Mouse (Mus musculus): ENCODE measurements at regions not wholly inside any gene's neighbourhood (a gene's known extent, or its start where the extent isn't known, plus 50 kb on each side); places are given as distances from the start of the nearest gene placed in this dataset.

DNA sequence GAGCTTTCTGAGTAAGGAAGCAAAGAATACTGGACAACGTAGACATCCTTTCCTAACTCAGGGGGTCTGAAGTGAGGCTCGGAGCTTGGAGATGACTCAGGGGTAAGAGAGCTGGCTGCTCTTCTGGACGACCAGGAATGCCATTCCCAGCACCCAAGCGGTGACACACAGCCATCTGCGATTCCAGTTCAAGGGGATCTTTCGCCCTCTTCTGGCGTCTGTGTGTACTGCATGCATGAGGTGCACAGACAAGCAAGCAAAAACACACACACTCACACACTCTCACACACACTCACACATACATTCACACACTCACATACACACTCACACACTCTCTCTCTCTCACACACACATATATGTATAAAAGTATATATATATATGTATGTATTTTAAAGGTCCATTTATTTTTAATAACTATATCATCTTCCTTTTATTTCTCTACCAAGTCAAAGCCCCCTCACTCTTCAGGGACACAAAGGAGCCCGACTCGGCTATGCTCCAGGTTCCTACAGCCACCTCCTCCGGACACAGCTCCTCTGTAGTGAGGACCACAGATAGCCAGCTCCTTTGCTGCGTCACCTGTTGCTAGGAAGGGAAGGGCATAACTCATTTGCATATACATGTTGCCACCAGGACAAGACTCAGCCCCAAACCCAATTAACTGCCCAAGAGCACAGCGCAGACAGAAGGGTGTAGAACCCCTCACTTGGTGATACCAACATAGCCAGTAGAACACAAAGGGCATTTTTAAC is 91.9 kb upstream of the Smad3 start:
- H3K4me3 ChIP-seq = no peak overlapping the region
- H3K4me2 ChIP-seq = no peak overlapping the region
- no peaks in the 10 kb centered on the region for H3K27me3 ChIP-seq (replicated peaks)
- H3K9ac ChIP-seq = no peak overlapping the region
- 70% methylated on average over 12 of the region's 12 CpGs for WGBS
- no peaks in the 10 kb centered on the region for H3K4me1 ChIP-seq (replicated peaks)
- ATAC-seq (ENCODE audit: insufficient number of reproducible peaks, low FRiP score) = no peak
- no peaks in the 10 kb centered on the region for H3K36me3 ChIP-seq
- no peak overlapping the region for H3K27ac ChIP-seq (ENCODE audit: poor library complexity, severe bottlenecking)
- H3K9me3 ChIP-seq (replicated peaks) = no peaks in the 10 kb centered on the region

DNA sequence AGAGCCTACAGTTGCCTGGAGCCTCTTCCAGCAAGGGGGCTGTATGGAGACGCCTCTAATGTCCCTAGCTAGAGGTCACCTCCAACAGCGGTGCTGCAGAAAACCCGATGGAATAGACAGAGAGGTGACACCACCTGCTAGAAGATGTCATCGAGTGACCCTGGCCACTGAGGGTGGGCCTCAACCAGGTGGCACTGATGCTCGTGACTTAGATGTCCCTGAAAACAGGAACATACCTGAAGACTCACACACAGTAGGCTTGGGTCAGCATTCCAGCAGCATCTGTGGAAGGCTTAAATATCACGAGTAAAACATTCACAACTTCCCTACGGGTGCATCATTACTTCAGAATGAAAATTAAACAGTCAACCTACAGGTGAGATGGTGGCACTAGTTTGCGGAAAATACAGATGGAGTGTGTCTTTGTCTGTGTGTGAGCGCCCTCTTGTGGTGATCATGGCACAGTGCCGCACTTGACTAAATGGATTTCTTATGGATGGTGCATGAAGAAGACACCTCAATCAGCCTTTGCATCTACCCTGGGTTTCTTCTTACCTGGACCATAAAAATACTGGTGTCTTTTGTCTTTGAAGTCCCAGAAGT is 86.2 kb upstream of the Smad3 start:
- no peak overlapping the region for H3K4me2 ChIP-seq
- no peak for ATAC-seq (ENCODE audit: insufficient number of reproducible peaks, low FRiP score)
- H3K36me3 ChIP-seq = no peaks in the 10 kb centered on the region
- no peaks in the 10 kb centered on the region for H3K9me3 ChIP-seq (replicated peaks)
- no peaks in the 10 kb centered on the region for H3K27me3 ChIP-seq (replicated peaks)
- no peaks in the 10 kb centered on the region for H3K4me1 ChIP-seq (replicated peaks)
- no peak overlapping the region for H3K27ac ChIP-seq (ENCODE audit: poor library complexity, severe bottlenecking)
- H3K9ac ChIP-seq = no peak overlapping the region
- no peak overlapping the region for H3K4me3 ChIP-seq
- 30% methylated on average over 10 of the region's 10 CpGs for WGBS

GRCm38 (mm10) chr9:63843431-63843830 is 85.6 kb upstream of the Smad3 start:
- WGBS = 51% methylated on average over 2 of the region's 2 CpGs
- H3K27me3 ChIP-seq (replicated peaks) = no peaks in the 10 kb centered on the region
- H3K4me3 ChIP-seq = no peak overlapping the region
- no peak overlapping the region for H3K27ac ChIP-seq (ENCODE audit: poor library complexity, severe bottlenecking)
- peak; percentile 49; the same call in 1 of the 2 replicates for ATAC-seq (ENCODE audit: insufficient number of reproducible peaks, low FRiP score)
- H3K4me2 ChIP-seq = no peak overlapping the region
- H3K9ac ChIP-seq = no peak overlapping the region
- no peaks in the 10 kb centered on the region for H3K4me1 ChIP-seq (replicated peaks)
- no peaks in the 10 kb centered on the region for H3K36me3 ChIP-seq
- no peaks in the 10 kb centered on the region for H3K9me3 ChIP-seq (replicated peaks)

- H3K27ac ChIP-seq (ENCODE audit: poor library complexity, severe bottlenecking) = no peak overlapping the region
- no peaks in the 10 kb centered on the region for H3K4me1 ChIP-seq (replicated peaks)
- H3K9ac ChIP-seq = no peak overlapping the region
- WGBS = 84% methylated on average over 14 of the region's 14 CpGs
- H3K4me2 ChIP-seq = no peak overlapping the region
- no peak overlapping the region for H3K4me3 ChIP-seq
- ATAC-seq (ENCODE audit: insufficient number of reproducible peaks, low FRiP score) = no peak
- no peaks in the 10 kb centered on the region for H3K9me3 ChIP-seq (replicated peaks)
- H3K36me3 ChIP-seq = no peaks in the 10 kb centered on the region
- H3K27me3 ChIP-seq (replicated peaks) = no peaks in the 10 kb centered on the region
Measured at GRCm38 (mm10) chr9:63841102-63841501, 83.3 kb upstream of the Smad3 start.

DNA sequence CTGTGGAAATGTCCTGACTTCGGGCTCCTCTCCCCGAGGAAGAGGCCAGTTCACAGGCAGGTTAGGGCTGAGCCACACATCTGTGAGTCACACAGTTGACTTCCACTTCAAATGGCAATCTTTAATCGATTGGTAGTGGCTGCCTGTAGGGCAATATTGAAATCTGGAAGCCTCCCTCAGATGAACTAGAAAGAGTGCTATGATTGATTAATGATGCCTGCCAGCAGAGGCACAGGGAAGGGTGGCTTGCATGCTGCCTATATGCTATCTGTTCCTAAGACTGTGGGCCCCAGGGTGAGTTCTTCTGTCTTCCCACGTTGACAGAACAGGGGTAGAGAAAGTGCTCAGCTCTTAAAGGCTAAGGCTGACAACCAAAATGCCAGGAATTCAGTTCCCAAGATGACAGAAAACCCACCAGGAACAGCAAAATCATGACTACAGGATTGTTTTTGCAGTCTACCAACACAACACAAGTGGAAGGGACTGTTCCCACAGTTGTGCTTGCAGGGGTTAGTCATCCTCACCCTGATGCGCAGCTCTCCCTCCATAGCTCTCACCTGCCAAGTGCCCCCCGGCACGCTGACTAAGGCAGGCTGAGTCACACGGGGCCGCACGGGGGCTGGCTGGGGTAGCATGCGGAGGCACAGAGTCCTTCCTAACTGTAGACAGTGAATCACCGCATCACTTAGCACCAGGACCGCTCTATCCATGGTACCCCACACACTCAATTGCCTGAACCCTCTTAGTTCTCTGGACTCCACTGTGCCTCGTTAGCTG is 81.4 kb upstream of the Smad3 start:
- WGBS = 75% methylated on average over 14 of the region's 14 CpGs
- no peaks in the 10 kb centered on the region for H3K36me3 ChIP-seq
- no peak overlapping the region for H3K4me2 ChIP-seq
- H3K4me1 ChIP-seq (replicated peaks) = no peaks in the 10 kb centered on the region
- no peak overlapping the region for H3K9ac ChIP-seq
- ATAC-seq (ENCODE audit: insufficient number of reproducible peaks, low FRiP score) = no peak
- no peak overlapping the region for H3K27ac ChIP-seq (ENCODE audit: poor library complexity, severe bottlenecking)
- peaks cover 2% of the 10 kb centered on the region; the same call in 1 of the 2 replicates for H3K27me3 ChIP-seq (replicated peaks)
- no peaks in the 10 kb centered on the region for H3K9me3 ChIP-seq (replicated peaks)
- no peak overlapping the region for H3K4me3 ChIP-seq

GRCm38 (mm10) chr9:63837552-63837951 is 79.8 kb upstream of the Smad3 start:
- Histone ChIP-seq H3K36me3 (no peaks in the 10 kb centered on the region), H3K4me1 (replicated peaks) (no peaks in the 10 kb centered on the region), H3K27ac (ENCODE audit: poor library complexity, severe bottlenecking) (no peak overlapping the region), H3K4me2 (no peak overlapping the region), H3K9ac (no peak overlapping the region), H3K4me3 (no peak overlapping the region), H3K27me3 (replicated peaks) (peaks cover 8% of the 10 kb centered on the region; the same call in 1 of the 2 replicates), H3K9me3 (replicated peaks) (no peaks in the 10 kb centered on the region)
- 68% methylated on average over 6 of the region's 6 CpGs for WGBS
- no peak for ATAC-seq (ENCODE audit: insufficient number of reproducible peaks, low FRiP score)

DNA sequence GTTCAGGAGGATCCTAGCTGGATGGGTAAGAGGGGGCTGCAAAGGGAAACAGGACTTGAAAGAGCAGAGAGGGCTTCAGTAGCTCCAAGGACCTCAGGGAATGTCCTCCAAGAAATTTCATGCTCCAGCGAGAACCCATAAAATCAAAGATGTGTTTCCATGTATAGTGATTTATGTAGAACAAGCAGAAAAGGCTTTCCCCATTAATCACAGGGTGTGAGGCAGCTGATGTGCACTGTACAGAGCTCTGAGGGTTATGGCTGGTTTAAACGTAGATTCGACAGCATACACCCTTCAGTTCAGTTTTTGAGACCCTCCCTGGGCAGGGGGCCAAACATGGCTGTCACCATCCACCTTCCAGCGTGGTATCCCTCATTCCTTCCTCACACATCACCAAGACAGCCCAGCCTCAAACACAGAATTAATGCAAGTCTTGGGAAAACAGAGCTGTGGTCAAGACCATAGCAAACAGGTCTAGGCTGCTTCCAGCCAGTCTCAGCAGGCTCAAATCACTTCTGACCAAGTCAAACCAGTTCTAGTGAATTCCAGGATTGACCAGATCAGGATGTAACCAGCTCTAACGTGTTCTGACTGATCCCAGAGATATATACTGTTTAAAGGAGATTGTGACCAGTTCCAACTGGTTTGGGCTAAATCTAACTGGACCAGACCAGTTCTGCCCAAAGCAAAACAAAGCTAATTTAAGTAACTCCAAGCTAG is 78.9 kb upstream of the Smad3 start:
- peaks cover 8% of the 10 kb centered on the region; the same call in 1 of the 2 replicates for H3K27me3 ChIP-seq (replicated peaks)
- H3K36me3 ChIP-seq = no peaks in the 10 kb centered on the region
- H3K27ac ChIP-seq (ENCODE audit: poor library complexity, severe bottlenecking) = no peak overlapping the region
- H3K4me1 ChIP-seq (replicated peaks) = no peaks in the 10 kb centered on the region
- 63% methylated on average over 5 of the region's 5 CpGs for WGBS
- H3K9ac ChIP-seq = no peak overlapping the region
- no peak for ATAC-seq (ENCODE audit: insufficient number of reproducible peaks, low FRiP score)
- H3K9me3 ChIP-seq (replicated peaks) = no peaks in the 10 kb centered on the region
- H3K4me3 ChIP-seq = no peak overlapping the region
- H3K4me2 ChIP-seq = no peak overlapping the region

- H3K27me3 ChIP-seq (replicated peaks) = peaks cover 8% of the 10 kb centered on the region; the same call in 1 of the 2 replicates
- no peaks in the 10 kb centered on the region for H3K9me3 ChIP-seq (replicated peaks)
- no peak overlapping the region for H3K4me3 ChIP-seq
- 44% methylated on average over 11 of the region's 11 CpGs for WGBS
- H3K4me1 ChIP-seq (replicated peaks) = no peaks in the 10 kb centered on the region
- H3K36me3 ChIP-seq = no peaks in the 10 kb centered on the region
- no peak overlapping the region for H3K27ac ChIP-seq (ENCODE audit: poor library complexity, severe bottlenecking)
- ATAC-seq (ENCODE audit: insufficient number of reproducible peaks, low FRiP score) = no peak
- no peak overlapping the region for H3K9ac ChIP-seq
- H3K4me2 ChIP-seq = no peak overlapping the region
Measured at GRCm38 (mm10) chr9:63836036-63836435, 78.2 kb upstream of the Smad3 start.

- H3K4me2 ChIP-seq = no peak overlapping the region
- ATAC-seq (ENCODE audit: insufficient number of reproducible peaks, low FRiP score) = no peak
- no peaks in the 10 kb centered on the region for H3K9me3 ChIP-seq (replicated peaks)
- no peak overlapping the region for H3K27ac ChIP-seq (ENCODE audit: poor library complexity, severe bottlenecking)
- no peak overlapping the region for H3K4me3 ChIP-seq
- no peaks in the 10 kb centered on the region for H3K4me1 ChIP-seq (replicated peaks)
- H3K36me3 ChIP-seq = no peaks in the 10 kb centered on the region
- H3K9ac ChIP-seq = no peak overlapping the region
- WGBS = 78% methylated on average over 3 of the region's 3 CpGs
- H3K27me3 ChIP-seq (replicated peaks) = peaks cover 8% of the 10 kb centered on the region; the same call in 1 of the 2 replicates
Measured at GRCm38 (mm10) chr9:63834416-63834815, 76.6 kb upstream of the Smad3 start.

DNA sequence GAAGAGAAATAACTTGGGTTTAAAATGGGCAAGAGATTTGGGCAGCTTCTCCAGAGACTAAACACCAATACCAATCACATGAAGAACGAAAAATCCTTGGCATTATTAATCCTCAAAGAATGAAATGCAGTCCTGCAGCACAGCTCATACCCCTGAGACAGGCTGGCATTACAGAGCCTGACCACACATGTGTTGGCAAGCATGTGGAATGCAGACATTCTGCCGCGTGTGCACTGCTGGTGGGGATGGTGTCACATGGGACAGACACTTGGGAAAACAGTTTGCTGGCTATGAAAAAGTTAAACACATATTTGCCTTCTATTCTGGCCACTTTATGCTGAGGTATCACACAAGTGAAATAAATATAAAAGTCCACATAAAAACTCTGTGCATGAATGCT is 60.4 kb upstream of the Smad3 start:
- Histone ChIP-seq H3K4me2 (no peak overlapping the region), H3K4me1 (replicated peaks) (no peaks in the 10 kb centered on the region), H3K27ac (ENCODE audit: poor library complexity, severe bottlenecking) (no peak overlapping the region), H3K9me3 (replicated peaks) (peaks cover 8% of the 10 kb centered on the region; the same call in 1 of the 2 replicates), H3K9ac (no peak overlapping the region), H3K27me3 (replicated peaks) (0 out of 2 replicates have a peak, but pooled peaks cover under 1% of the 10 kb centered on the region), H3K4me3 (no peak overlapping the region), H3K36me3 (no peaks in the 10 kb centered on the region)
- WGBS = 68% methylated on average over 3 of the region's 3 CpGs
- ATAC-seq (ENCODE audit: insufficient number of reproducible peaks, low FRiP score) = no peak

DNA sequence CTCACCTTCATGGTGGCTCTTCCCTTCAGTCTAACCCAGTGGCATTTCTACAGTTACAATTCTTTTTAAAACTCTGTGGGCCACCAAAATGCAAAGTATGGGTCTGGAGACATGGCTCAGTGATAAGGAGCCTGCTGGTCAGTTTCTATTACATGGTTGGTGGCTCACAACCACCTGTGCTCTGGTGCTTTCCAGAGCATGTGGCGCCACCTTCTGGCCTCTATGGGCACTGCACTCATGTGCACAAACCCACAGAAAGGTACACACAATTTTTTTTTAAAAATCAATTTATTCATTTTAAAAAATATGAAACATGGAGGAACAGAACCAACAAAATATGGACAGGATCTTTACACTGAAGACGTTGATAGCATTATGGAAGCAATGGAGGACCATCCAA is 58.7 kb upstream of the Smad3 start:
- no peak overlapping the region for H3K9ac ChIP-seq
- H3K4me1 ChIP-seq (replicated peaks) = no peaks in the 10 kb centered on the region
- H3K4me3 ChIP-seq = no peak overlapping the region
- no peak overlapping the region for H3K27ac ChIP-seq (ENCODE audit: poor library complexity, severe bottlenecking)
- WGBS = 50% methylated on average over 2 of the region's 2 CpGs
- no peaks in the 10 kb centered on the region for H3K27me3 ChIP-seq (replicated peaks)
- H3K9me3 ChIP-seq (replicated peaks) = peaks cover 8% of the 10 kb centered on the region; the same call in 1 of the 2 replicates
- ATAC-seq (ENCODE audit: insufficient number of reproducible peaks, low FRiP score) = no peak
- H3K36me3 ChIP-seq = no peaks in the 10 kb centered on the region
- no peak overlapping the region for H3K4me2 ChIP-seq
